Mouse (Mus musculus) naive thymus-derived CD4-positive, alpha-beta T cell, adult 2 months (primary cell): ENCODE data around the gene Eya2.
A peak's percentile ranks its signal among the peaks of the same experiment; 100 is the strongest.

Source experiments
- DNase-seq: peaks from one replicate; pipeline ENCODE4 v3.0.0-alpha.2; 2011; ENCODE audit warnings: low read depth

Eya2 gene

GRCm38 (mm10) chr2:165595676-165596070 lies 841 bp downstream of the Eya2 start:
- DNase-seq = no peak

DNA sequence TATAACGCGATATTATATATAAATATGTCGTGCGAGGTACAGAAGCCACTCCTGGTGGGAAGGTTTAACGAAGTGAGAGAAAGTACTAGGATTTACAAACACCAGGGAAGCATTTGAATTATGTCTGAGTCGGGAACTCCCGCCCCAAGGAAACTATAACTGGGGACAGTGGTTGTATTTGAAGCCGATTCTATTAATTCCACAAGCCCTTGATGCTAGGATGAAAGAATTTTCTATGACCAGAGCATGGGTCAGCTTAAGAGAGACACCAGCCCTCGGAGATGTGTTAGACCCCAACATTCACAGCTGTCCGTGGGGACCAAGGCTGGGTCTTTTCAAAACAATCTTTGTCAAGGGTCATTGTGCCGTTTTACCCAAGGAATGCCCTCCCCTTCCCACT lies 1.3 kb downstream of the Eya2 start:
- DNase-seq = no peak

- DNase-seq = no peak
Measured at GRCm38 (mm10) chr2:165597536-165597935, 2.7 kb downstream of the Eya2 start.

DNA sequence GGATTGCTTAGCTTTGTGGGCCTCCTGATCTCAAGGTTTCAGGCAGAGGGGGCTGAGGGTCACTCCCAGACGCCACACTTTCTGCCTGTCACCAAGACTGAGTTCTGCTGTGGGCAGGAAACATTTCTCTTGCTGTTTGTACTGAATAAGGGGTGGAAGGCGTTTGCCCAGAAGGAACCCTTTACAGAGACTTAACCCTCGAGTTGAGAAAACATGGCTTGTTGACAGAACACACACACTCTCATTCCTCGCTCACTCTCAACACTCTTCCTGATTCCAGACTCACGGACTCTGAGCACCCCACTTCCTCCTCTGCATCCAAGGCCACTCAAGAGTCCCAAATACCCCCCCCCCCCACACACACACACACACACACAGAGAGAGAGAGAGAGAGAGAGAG lies 3.3 kb downstream of the Eya2 start:
- no peak for DNase-seq

GRCm38 (mm10) chr2:165599566-165599965 lies 4.7 kb downstream of the Eya2 start:
- DNase-seq = no peak

GRCm38 (mm10) chr2:165600926-165601325 lies 6.1 kb downstream of the Eya2 start:
- no peak for DNase-seq

- DNase-seq = no peak
Measured at GRCm38 (mm10) chr2:165601605-165602004, 6.8 kb downstream of the Eya2 start.

DNA sequence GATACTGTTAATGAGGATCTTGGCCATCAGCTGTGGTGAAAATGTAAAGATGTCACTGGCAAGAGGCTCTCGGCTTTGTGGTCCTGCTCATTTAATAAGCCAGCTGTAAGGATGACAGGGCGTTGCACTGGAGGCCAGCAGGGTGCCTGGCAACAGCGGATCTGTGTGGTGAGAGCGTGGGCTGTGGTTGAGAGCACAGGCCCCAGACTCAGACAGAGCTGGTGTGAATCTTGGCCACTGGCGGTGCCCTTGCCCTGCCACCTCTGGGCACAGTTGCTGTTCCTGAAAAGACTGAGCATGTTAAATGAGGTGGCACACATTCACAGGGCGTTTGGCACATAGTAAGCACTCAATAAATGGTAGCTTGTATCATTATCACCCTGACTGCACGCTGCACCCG lies 8.9 kb downstream of the Eya2 start:
- DNase-seq = no peak

GRCm38 (mm10) chr2:165611551-165612253 lies 16.9 kb downstream of the Eya2 start:
- no peak for DNase-seq

- DNase-seq = no peak
Measured at GRCm38 (mm10) chr2:165613741-165614339, 19.0 kb downstream of the Eya2 start.

DNA sequence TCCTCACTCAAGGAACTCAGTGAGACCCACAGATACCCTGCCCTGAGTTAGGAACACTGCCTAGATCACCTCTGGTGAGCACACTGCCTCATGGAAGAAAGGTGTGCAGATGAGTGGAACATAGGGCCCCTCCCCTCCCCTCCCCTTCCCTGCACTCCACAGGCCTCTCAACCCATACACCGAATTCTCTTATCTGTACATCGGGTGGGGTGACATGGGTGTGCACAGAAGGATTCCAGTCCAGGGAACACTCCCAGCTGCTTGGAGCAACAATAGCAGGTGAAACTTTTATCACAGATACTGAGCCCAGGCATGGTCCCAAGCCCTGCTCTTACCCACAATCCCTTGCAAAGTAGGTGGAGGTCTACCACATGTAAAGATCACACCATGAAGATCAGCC lies 26.7 kb downstream of the Eya2 start:
- no peak for DNase-seq

DNA sequence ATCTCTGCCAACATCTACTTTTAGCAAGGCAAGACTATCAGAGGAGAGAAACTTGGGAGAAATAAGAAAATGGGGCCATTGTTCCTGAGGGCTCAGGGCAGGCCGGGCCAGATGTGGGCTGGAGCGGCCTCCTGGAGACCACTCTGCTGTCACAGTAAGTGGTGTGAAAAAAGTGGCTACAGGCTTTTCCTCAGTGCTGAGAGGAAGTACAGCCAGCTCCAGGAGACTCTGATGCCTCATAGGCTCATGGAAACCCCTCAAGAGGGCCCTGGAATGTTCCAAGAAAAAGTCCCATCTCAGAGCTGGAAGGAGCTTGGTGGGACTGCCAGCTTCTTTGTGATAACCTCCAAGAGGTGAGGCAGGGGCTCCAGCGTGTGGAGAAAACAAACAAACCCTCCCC lies 27.8 kb downstream of the Eya2 start:
- DNase-seq = no peak

GRCm38 (mm10) chr2:165626826-165627225 lies 32.0 kb downstream of the Eya2 start:
- DNase-seq = no peak

GRCm38 (mm10) chr2:165627974-165628373 lies 33.1 kb downstream of the Eya2 start:
- peak; percentile 54 for DNase-seq

- no peak for DNase-seq
Measured at GRCm38 (mm10) chr2:165629900-165630299, 35.1 kb downstream of the Eya2 start.

GRCm38 (mm10) chr2:165633011-165633785 lies 38.4 kb downstream of the Eya2 start:
- no peak for DNase-seq

- no peak for DNase-seq
Measured at GRCm38 (mm10) chr2:165634481-165634880, 39.6 kb downstream of the Eya2 start.

- DNase-seq = peak; percentile 51
Measured at GRCm38 (mm10) chr2:165639075-165639755, 44.4 kb downstream of the Eya2 start.

GRCm38 (mm10) chr2:165641909-165642505 lies 47.2 kb downstream of the Eya2 start:
- DNase-seq = no peak

GRCm38 (mm10) chr2:165643596-165643995 lies 48.8 kb downstream of the Eya2 start:
- DNase-seq = no peak

GRCm38 (mm10) chr2:165644057-165644456 lies 49.2 kb downstream of the Eya2 start:
- no peak for DNase-seq

DNA sequence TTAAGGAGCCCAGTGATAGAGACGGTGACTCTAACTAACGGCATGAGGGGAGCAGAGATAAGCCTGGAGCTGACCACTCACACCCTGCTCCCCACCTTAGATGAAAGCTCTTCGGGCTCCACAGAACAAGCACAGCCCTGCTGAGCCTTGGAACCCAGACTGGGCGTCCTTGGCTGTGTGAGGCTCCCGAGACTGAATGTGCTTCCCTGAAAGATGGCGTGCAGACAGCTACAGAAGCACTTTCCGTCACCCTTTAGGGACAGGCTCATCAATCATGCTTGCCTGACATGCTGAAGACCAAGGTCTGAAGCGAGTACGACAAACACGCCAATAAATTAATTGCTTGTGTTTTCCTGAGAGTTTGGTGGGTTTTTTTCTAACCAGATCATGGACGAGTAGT lies 56.2 kb downstream of the Eya2 start:
- no peak for DNase-seq
